Mouse (Mus musculus): ENCODE measurements at regions not wholly inside any gene's neighbourhood (a gene's known extent, or its start where the extent isn't known, plus 50 kb on each side); places are given as distances from the start of the nearest gene placed in this dataset.

DNA sequence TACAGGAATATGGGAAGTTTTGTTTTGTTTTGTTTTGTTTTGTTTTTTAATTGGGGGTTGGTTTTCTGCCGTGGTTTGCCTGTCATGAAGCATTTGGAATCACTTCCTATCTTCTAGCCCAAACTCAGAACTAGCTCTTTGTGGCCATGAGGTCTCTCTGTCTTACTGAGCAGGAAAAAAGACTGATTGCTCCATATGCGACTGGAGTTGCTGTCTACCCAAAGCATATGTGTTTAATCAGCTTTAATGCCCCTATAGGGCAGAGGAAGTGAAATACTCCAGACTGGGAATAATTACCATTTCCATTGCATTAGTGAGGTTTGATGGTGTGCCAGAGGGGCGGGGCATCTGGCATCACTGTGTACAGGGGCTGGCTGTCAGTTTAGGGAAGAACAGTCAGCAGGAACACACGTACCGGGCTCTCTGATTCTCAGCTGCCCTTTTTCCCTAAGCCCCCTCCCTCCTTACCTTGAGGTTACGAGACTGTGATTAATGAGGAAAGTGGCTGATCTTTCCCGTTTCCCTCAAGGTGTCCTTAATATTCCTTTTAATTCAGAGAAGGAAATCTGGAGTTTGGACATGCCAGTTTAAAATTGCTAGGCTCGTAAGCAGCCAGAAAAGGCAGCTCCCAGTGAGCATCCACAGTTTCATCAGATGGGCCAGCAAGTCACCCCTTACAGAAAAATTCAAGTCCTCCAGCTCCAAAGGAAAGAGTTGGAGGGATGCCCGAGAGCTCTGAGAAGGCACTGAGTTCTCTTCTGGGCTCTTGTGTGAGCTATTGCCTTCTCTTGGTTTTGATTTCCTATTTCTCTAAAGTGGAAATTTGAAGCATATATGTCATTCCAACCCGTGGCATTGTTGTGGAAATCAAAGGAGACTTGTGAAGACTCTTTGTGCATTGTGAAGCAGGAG lies 2482.1 kb upstream of the 5930422O12Rik start:
- in situ Hi-C loops (cut with MboI, MseI), result loop anchor here (10.0 kb wide), 1 partner anchor 1428 kb away; no protein-coding TSS in a partner anchor

DNA sequence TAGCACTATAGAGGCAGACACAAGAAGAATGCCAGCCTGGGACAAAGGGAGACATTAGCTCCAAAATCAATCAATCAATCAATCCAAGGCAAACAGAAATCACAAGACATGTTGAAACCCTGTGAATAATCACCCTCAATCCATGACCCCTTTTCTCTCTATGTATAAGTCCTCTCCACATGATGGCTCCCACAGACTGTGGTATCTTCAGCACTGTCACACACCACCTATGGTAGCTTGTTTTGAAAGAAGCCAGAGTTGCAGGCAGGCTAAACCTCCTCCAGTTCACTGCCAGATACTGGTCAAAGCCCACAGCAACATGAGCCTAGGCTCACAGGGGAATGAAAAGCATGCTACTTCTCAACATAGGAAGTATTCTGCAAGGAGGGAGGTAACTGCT lies 2475.7 kb upstream of the 5930422O12Rik start:
- in situ Hi-C loops (cut with MboI, MseI), result no loop called here

DNA sequence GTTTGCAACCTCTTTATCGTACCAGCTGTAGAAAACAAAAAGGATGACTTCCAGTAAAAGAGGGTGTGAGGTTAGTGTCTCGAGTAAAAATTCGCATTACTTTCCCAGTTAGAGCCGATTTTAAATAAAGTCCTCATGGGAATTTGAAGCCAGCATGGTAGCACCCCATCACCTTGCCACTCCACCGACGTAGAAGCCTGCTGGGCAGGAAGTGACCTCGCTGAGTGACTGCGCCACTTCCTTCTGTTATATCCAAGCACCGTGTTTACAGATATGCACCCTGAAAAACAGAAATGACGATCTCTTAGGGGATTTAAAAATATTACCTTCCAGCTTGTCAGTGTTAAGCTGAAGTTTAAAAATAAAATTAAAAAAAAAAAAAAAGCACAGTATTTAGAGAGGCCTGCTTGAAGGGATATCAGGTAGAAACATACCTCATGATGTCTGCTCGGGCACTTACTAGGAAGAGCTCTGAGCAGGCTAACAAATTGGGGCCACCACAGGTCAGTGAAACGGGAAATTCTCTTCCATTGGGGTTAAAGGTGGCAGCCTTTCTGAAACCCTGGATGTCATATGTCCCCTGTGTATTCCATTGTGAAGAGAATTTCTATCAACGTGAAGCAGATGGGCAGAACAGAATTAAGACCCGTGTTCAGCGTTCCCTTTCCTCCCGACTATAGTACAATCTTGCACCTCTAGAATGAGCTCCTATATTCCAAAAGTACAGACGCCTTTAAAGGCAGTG lies 2468.9 kb upstream of the 5930422O12Rik start:
- in situ Hi-C loops (cut with MboI, MseI), result no loop called here

GRCm38 (mm10) chr8:30960486-30960885 lies 2468.0 kb upstream of the 5930422O12Rik start:
- in situ Hi-C loops (cut with MboI, MseI), result no loop called here

DNA sequence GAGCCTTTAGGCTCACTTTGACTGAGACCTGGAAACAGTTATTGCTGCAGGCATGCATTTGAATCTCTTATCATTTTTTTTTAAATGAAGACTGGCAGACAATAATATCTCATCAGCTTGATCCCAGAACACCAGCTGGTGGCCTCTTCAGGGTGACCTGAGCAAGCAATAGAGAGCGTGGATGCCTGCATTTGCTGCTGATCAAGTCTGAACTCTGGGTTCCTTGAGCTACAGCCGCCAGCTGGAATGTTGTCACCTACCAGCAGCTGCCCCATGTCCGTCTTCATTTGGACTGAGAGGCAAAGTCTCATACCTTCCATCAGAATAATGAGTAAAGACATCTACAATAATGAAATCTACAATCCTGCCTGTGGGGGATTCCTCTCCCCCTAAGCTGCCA lies 2466.3 kb upstream of the 5930422O12Rik start:
- in situ Hi-C loops (cut with MboI, MseI), result no loop called here

- in situ Hi-C loops (cut with MboI, MseI), result loop anchor here (25.0 kb wide), 1 partner anchor 1496 kb away; no protein-coding TSS in a partner anchor
These were observed 2445.7 kb upstream of the 5930422O12Rik start for GRCm38 (mm10) chr8:30982814-30983213.

- in situ Hi-C loops (cut with MboI, MseI), result loop anchor here (25.0 kb wide), 1 partner anchor 1501 kb away; no protein-coding TSS in a partner anchor
These were observed 2440.5 kb upstream of the 5930422O12Rik start for GRCm38 (mm10) chr8:30988051-30988450.

- in situ Hi-C loops (cut with MboI, MseI), result loop anchor here (25.0 kb wide), 1 partner anchor 1511 kb away; no protein-coding TSS in a partner anchor
These were observed 2429.9 kb upstream of the 5930422O12Rik start for GRCm38 (mm10) chr8:30998657-30999056.

DNA sequence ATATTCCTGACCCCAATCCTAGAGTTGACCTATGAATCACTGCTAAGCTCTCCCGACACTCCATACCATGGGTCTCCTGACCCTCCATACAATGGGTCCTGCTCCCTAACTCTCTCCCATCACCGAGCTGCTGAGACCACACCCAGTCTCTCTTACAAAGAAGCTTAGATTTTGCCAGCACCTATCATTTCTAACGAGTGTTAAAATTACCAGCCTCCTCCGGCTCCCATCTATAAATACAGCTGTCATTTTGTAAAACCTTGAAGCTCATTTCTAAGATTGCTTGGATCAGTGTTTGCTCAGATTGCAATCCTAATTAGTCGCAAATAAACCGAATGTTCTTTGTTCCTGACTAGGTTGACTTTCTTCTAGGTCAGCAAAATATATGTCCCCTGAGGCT lies 2428.4 kb upstream of the 5930422O12Rik start:
- in situ Hi-C loops (cut with MboI, MseI), result loop anchor here (10.0 kb wide), 1 partner anchor 1985 kb away; no protein-coding TSS in a partner anchor

GRCm38 (mm10) chr8:31001980-31002730 lies 2426.4 kb upstream of the 5930422O12Rik start:
- in situ Hi-C loops (cut with MboI, MseI), result loop anchor here (10.0 kb wide), 1 partner anchor 1983 kb away; no protein-coding TSS in a partner anchor

GRCm38 (mm10) chr8:31008309-31008708 lies 2420.2 kb upstream of the 5930422O12Rik start:
- in situ Hi-C loops (cut with MboI, MseI), result loop anchor here (10.0 kb wide), 1 partner anchor 1976 kb away; no protein-coding TSS in a partner anchor

GRCm38 (mm10) chr8:31012068-31012467 lies 2416.4 kb upstream of the 5930422O12Rik start:
- in situ Hi-C loops (cut with MboI, MseI), result no loop called here

DNA sequence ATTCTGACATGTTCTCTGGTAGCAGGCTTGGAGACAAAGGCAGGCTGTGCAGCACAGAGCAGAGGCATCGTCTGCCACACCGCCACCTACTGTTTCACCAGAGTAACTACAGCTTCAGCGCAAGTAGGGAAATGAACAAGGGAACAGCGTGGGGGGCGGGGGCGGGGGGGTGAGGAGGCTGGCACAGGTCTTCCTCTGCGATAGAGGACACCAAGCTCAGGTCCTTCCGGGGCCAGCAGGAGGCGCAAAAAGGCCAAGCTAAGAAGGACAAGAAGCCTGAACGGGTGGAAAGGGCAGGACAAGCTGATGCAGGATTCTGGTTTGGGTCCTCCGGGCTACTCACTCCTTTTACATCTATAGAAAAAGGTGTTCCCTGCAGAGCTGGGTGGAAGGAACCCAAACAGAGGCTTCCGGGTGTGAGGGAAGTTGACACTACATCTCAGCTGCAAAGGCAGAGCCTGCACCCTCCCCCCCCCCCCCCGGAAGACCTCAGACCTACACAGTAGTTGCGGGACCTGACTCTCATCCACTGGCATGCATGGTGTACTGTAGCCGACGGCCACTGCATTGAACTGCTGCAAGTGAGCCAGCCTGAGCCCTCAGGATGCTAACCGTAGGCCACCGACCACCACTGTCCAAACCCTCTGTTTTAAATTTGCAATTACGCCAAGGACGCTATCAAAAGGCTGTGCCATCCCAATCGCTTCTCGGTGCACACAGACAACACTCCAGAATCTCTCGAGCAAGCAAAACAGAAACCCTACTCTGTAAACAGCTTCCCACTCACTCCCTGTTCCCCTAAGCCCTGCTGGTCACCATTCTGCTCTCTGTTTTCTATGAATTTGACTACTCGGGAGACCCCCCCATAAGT lies 2396.6 kb upstream of the 5930422O12Rik start:
- in situ Hi-C loops (cut with MboI, MseI), result no loop called here

- in situ Hi-C loops (cut with MboI, MseI), result no loop called here
These were observed 2395.2 kb upstream of the 5930422O12Rik start for GRCm38 (mm10) chr8:31033281-31033680.

DNA sequence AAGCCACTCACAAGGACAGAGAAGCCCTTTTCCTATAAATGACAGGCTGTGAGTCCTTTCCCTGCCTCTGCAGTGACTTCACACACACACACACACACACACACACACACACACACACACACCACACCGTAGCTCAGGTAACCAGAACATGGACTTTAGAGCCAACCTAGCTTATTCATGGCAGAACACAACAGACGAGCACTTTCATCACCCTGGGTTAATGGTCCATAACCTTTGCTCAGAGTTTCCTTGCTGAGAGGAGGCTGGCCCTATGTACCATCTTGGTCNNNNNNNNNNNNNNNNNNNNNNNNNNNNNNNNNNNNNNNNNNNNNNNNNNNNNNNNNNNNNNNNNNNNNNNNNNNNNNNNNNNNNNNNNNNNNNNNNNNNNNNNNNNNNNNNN lies 2391.6 kb upstream of the 5930422O12Rik start:
- in situ Hi-C loops (cut with MboI, MseI), result no loop called here

Data from T-helper 1 cell (primary cell).